ENCODE assay signal across 16 mouse cellular contexts in the genomic region with DNA sequence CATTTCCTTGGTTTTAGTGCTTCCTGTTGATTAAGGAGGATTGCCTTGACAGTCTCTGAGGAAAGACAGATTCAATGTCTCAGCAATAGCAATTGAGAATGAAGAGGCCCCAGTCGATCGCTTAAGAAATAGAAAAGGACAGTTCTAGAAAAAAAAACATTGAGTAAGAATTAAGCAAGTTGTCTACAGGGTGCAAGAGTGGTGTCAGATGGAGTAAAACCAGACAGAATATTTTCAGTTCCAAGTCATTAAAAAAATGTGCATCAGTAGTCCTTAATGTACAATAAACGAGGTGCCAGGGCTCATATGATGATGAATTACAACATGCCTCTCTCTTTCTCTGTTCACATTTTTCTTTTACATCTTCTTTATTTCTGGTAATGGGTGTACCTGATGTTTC.
"Had no signal": no experiment of that assay in that cellular context is flagged by ENCODE, and none has a peak within 500 bp of the region (broad histone marks: within the 10 kb centered on the region; RNA-seq: fewer than 3 reads in every experiment).

No protein-coding gene starts in this region.

- H3K27ac ChIP-seq: liver, embryonic 13.5 days; liver, embryonic 15.5 days; lung, embryonic 15.5 days; macrophage; midbrain, embryonic 13.5 days; midbrain, embryonic 15.5 days; neural tube, embryonic 12.5 days; stomach, embryonic 15.5 days; stomach, postnatal 0 days had no signal

- H3K4me3 ChIP-seq: liver, embryonic 13.5 days; liver, embryonic 15.5 days; lung, embryonic 15.5 days; megakaryocyte, embryonic 14.5 days; midbrain, embryonic 13.5 days; midbrain, embryonic 15.5 days; neural tube, embryonic 12.5 days; stomach, embryonic 15.5 days had no signal

- H3K4me2 ChIP-seq: liver, embryonic 13.5 days; liver, embryonic 15.5 days; lung, embryonic 15.5 days; midbrain, embryonic 11.5 days; midbrain, embryonic 13.5 days; midbrain, embryonic 15.5 days; neural tube, embryonic 12.5 days; stomach, embryonic 15.5 days had no signal

- H3K27me3 ChIP-seq: liver, embryonic 13.5 days; liver, embryonic 15.5 days; lung, embryonic 15.5 days; megakaryocyte, embryonic 14.5 days; midbrain, embryonic 13.5 days; midbrain, embryonic 15.5 days; neural tube, embryonic 12.5 days; stomach, embryonic 15.5 days had no signal

- H3K4me1 ChIP-seq: liver, embryonic 13.5 days; liver, embryonic 15.5 days; megakaryocyte, embryonic 14.5 days; midbrain, embryonic 13.5 days; midbrain, embryonic 15.5 days; neural tube, embryonic 12.5 days; stomach, embryonic 15.5 days had no signal

- DNase-seq: liver, embryonic 13.5 days; liver, postnatal 0 days; right cerebral cortex, postnatal 14 days; thymus, adult 2 months; thymus, postnatal 25 days; thymus, postnatal 4 days had no signal

- H3K9me3 ChIP-seq: liver, embryonic 13.5 days; liver, embryonic 15.5 days; lung, embryonic 15.5 days; midbrain, embryonic 13.5 days; midbrain, embryonic 15.5 days; neural tube, embryonic 12.5 days; stomach, embryonic 15.5 days had no signal

- ATAC-seq: liver, postnatal 0 days; midbrain, embryonic 13.5 days; midbrain, embryonic 15.5 days had no signal

- H3K36me3 ChIP-seq: liver, embryonic 13.5 days; liver, embryonic 15.5 days; lung, embryonic 15.5 days; midbrain, embryonic 13.5 days; midbrain, embryonic 15.5 days; neural tube, embryonic 12.5 days; stomach, embryonic 15.5 days had no signal

- H3K9ac ChIP-seq: liver, embryonic 13.5 days; liver, embryonic 15.5 days; liver, postnatal 0 days; lung, embryonic 15.5 days; midbrain, embryonic 13.5 days; midbrain, embryonic 15.5 days; neural tube, embryonic 12.5 days; stomach, embryonic 15.5 days had no signal
